Mouse (Mus musculus) neural tube, embryonic 12.5 days (tissue): Measurements from ENCODE around the gene Tet3. TPM values are rescaled to one million over a fixed set of nuclear protein-coding genes. Genes with fewer than 3 reads are reported as not detected.

Experiments used
- ATAC-seq: fragments of 200-750 bp; cut with Nextera tagmentation; 2 replicates; pipeline ENCODE4 v1.8.0; 2017; ENCODE audit warnings: low read depth, mild to moderate bottlenecking, moderate TSS enrichment, moderate library complexity; ENCODE audit not compliant: low FRiP score
- H3K27ac ChIP-seq: fragments of 300-500 bp; sonication (generic); 2 replicates; pipeline ENCODE4 v1.5.1; 2016
- H3K27me3 ChIP-seq: fragments of 300-500 bp; sonication (generic); replicated peaks from 2 replicates; pipeline ENCODE4 v1.6.1; 2016; ENCODE audit warnings: mild to moderate bottlenecking
- H3K36me3 ChIP-seq: fragments of 300-500 bp; sonication (generic); 2 replicates; pipeline ENCODE4 v1.6.1; 2016; ENCODE audit warnings: mild to moderate bottlenecking
- H3K4me1 ChIP-seq: fragments of 300-500 bp; sonication (generic); 2 replicates; pipeline ENCODE4 v1.6.1; 2016
- H3K4me2 ChIP-seq: fragments of 300-500 bp; sonication (generic); replicated peaks from 2 replicates; pipeline ENCODE4 v1.6.1; 2016; ENCODE audit warnings: mild to moderate bottlenecking
- H3K4me3 ChIP-seq: fragments of 300-500 bp; sonication (generic); 2 replicates; pipeline ENCODE4 v1.5.1; 2016
- H3K9ac ChIP-seq: fragments of 300-500 bp; sonication (generic); 2 replicates; pipeline ENCODE4 v1.6.1; 2016; ENCODE audit warnings: mild to moderate bottlenecking
- H3K9me3 ChIP-seq: fragments of 300-500 bp; sonication (generic); 2 replicates; pipeline ENCODE4 v1.6.1; 2016; ENCODE audit warnings: mild to moderate bottlenecking
- WGBS: fragments of 180-500 bp; shearing (Covaris S2); methylation state at CpG from one replicate; pipeline ENCODE4 v1.1.7; 2016; 5-methylcytosine and 5-hydroxymethylcytosine counted together
- polyA plus RNA-seq: library from polyadenylated mRNA; unstranded; fragments of >200 nt; fragmentation: Nextera tagmentation; extraction: Ambion mirVana; gene quantifications from 2 replicates; pipeline ENCODE4 v1.2.1, GENCODE M21; 2016

Tet3 gene
- 59.8 and 64.5 TPM in 2 replicates for polyA plus RNA-seq

- Histone ChIP-seq H3K27ac (no peak within 1 kb of the TSS), H3K27me3 (no peaks in the 10 kb centered on the region), H3K9me3 (no peaks in the 10 kb centered on the region), H3K4me1 (peaks cover 21% of the 10 kb centered on the region), H3K9ac (no peak within 1 kb of the TSS), H3K36me3 (no peaks in the 10 kb centered on the region), H3K4me2 (no peak within 1 kb of the TSS), H3K4me3 (no peak within 1 kb of the TSS)
- ATAC-seq: no peak
- WGBS: 79% methylated on average over 4 of the region's 4 CpGs
Measured at GRCm38 (mm10) chr6:83459034-83459644, at the start of gene Tet3. Gene Tet3, minus strand, starts transcription at chr6:83459084.

- Histone ChIP-seq H3K9ac (peak overlapping the region; percentile 47), H3K4me3 (peak overlapping the region; percentile 85), H3K4me1 (peaks cover 10% of the 10 kb centered on the region), H3K27ac (peak overlapping the region; percentile 92; the same call in 1 of the 2 replicates), H3K9me3 (no peaks in the 10 kb centered on the region), H3K36me3 (no peaks in the 10 kb centered on the region), H3K27me3 (no peaks in the 10 kb centered on the region), H3K4me2 (peak overlapping the region; percentile 79)
- 38% methylated on average over 6 of the region's 6 CpGs for WGBS
- ATAC-seq: no peak
Measured at GRCm38 (mm10) chr6:83507168-83507546, 48.3 kb upstream of the Tet3 start.

DNA sequence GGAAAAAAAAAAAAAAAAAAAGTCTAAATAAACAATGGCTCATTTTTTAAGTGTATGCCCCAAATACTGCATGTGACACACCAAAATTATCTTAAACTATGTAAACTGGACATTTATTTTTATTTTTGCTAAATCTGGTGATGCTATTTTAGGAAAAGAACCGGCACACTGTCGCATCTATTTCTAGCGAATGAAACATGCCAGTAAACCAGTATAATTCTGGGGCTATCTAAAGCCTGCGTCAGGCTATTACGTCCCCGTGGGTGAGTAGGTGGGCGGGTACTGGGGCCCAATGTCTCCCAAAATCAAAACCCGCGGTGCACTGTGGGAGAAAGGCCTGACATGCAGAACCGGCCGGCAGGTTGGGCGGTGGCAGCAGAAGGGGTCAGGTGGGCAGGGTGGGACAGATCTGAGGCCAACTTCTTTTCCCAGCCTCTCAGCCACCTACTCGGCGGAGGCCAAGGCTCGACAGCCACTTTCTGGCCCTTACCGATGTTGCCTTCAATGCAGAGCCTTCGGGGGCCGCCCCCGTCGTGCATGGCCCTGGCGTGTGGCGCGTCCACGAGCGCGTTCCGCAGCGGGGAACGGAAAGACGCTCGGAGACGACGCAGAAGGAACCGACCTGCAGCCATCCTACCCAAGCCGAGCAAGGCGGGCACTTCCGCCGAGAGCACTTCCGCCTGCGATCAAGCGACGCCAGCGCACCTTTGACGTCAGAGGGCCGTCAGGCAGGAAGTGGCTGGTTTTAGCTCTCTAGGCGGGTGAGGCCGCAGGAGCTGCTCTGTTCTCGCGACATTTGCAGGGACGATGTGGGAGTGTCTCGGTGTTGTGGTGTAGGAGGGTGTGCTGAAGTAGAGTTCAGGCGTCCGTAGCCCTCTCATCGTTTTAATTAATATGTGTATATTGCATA is 47.6 kb upstream of the Tet3 start, which contains the start of gene Dguok:
TSS of gene Dguok (minus strand) at position 712 of the 910 bp plus-strand sequence.
- Histone ChIP-seq H3K9ac (peak within 1 kb of the TSS; percentile 77), H3K4me3 (peak within 1 kb of the TSS; percentile 85), H3K4me2 (peak within 1 kb of the TSS; percentile 79), H3K36me3 (no peaks in the 10 kb centered on the region), H3K27ac (peak within 1 kb of the TSS; percentile 92), H3K9me3 (no peaks in the 10 kb centered on the region), H3K27me3 (no peaks in the 10 kb centered on the region), H3K4me1 (peaks cover 10% of the 10 kb centered on the region)
- WGBS: under 1% methylated on average over 54 of the region's 54 CpGs
- peak; percentile 100 for ATAC-seq

GRCm38 (mm10) chr6:83505554-83505953 is 46.7 kb upstream of the Tet3 start:
- Histone ChIP-seq H3K4me1 (peaks cover 10% of the 10 kb centered on the region), H3K36me3 (peaks cover under 1% of the 10 kb centered on the region; the same call in 1 of the 2 replicates), H3K9ac (no peak overlapping the region), H3K27me3 (no peaks in the 10 kb centered on the region), H3K4me2 (peak overlapping the region; percentile 79), H3K9me3 (0 out of 2 replicates have a peak, but pooled peaks cover under 1% of the 10 kb centered on the region), H3K4me3 (no peak overlapping the region), H3K27ac (no peak overlapping the region)
- 90% methylated on average over 4 of the region's 4 CpGs for WGBS
- no peak for ATAC-seq

DNA sequence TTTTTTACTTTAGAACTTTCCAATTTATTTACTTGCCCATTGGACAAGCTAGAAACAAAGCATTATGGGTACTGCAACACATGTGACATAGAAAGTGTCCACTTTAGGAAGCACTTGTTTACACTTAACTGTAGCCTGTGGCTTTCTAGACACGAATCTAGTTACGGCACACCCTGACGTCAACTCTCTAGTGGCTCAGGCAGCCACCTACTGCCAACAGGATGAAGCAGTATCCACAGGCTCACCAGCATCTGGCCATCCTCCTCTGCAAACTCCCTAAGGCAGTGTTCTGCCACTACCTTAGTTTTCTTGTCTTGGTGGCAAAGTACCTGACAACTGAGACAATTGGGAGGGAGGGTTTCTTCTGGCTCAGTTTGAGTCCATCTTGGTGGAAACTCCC is 44.5 kb upstream of the Tet3 start:
- H3K9me3 ChIP-seq: 0 out of 2 replicates have a peak, but pooled peaks cover 3% of the 10 kb centered on the region
- H3K9ac ChIP-seq: no peak overlapping the region
- peaks cover 10% of the 10 kb centered on the region; the same call in 1 of the 2 replicates for H3K36me3 ChIP-seq
- WGBS: 90% methylated on average over 3 of the region's 3 CpGs
- H3K4me2 ChIP-seq: no peak overlapping the region
- no peak for ATAC-seq
- H3K4me3 ChIP-seq: no peak overlapping the region
- H3K4me1 ChIP-seq: peaks cover 10% of the 10 kb centered on the region
- no peaks in the 10 kb centered on the region for H3K27me3 ChIP-seq
- H3K27ac ChIP-seq: no peak overlapping the region

DNA sequence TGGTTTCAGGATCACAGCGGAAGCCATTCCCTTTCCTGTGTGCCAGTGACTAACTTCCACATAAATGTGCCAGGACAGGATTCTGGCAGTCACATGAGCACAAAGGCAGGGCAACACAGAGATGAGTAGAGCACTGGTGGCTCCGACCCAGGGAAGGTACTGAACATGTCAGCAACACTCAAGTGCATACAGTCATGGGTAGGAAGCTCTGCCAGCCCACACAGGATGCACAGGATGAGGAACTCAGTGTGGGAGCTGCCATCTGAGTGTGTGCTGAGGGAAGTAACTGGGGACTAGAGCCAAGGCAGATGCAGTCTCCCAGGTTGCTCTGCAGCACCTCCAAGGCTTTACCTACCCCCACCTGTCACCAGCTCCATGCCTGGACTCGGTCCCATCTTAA is 43.8 kb upstream of the Tet3 start:
- H3K9me3 ChIP-seq: 0 out of 2 replicates have a peak, but pooled peaks cover 3% of the 10 kb centered on the region
- no peak for ATAC-seq
- H3K9ac ChIP-seq: no peak overlapping the region
- 89% methylated on average over 3 of the region's 3 CpGs for WGBS
- H3K4me2 ChIP-seq: no peak overlapping the region
- peaks cover 10% of the 10 kb centered on the region; the same call in 1 of the 2 replicates for H3K36me3 ChIP-seq
- H3K27me3 ChIP-seq: no peaks in the 10 kb centered on the region
- H3K4me1 ChIP-seq: peaks cover 10% of the 10 kb centered on the region
- H3K27ac ChIP-seq: no peak overlapping the region
- no peak overlapping the region for H3K4me3 ChIP-seq

DNA sequence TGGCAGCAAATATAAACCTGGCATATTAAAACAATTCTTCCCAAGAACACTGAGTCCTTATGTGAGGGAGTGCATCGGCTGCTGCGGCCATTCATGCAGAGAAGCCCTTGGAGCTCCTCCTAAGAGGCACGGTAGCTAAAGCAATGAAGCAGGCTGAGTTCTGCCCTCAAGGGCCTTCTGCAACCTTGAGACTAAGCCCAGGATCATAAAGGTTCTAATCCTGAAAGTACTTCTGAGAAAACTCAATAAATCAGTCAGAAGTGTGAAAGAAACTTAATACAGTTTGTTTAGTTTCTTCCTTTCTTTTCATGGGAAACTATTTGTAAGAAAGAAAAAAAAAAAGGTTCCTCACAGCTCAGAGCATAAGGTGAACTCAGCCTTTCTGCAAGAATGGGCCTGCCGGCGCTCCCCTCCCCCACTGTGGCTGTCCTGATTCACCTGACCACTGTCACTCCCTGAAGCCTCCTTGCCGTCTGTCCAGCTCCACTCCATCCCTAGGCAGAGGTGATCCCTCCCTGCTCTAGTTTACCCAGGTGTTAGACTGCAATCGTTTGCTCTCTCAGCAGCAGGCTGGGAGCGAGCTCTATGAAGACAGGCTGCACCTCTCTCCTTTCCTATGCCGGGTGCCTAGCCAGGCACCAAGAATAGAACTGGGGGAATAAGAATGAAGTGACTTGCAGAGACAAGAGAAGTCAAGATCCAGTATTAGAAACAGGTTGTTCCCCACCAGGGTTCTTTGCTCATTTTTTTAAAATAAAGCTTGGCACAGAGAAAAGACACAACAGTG is 42.8 kb upstream of the Tet3 start:
- 72% methylated on average over 9 of the region's 9 CpGs for WGBS
- no peak for ATAC-seq
- peaks cover 11% of the 10 kb centered on the region; the same call in 1 of the 2 replicates for H3K36me3 ChIP-seq
- no peak overlapping the region for H3K4me3 ChIP-seq
- H3K4me2 ChIP-seq: no peak overlapping the region
- 0 out of 2 replicates have a peak, but pooled peaks cover 3% of the 10 kb centered on the region for H3K9me3 ChIP-seq
- H3K27me3 ChIP-seq: no peaks in the 10 kb centered on the region
- H3K4me1 ChIP-seq: peaks cover 6% of the 10 kb centered on the region
- no peak overlapping the region for H3K27ac ChIP-seq
- no peak overlapping the region for H3K9ac ChIP-seq

- H3K9me3 ChIP-seq: 0 out of 2 replicates have a peak, but pooled peaks cover 3% of the 10 kb centered on the region
- WGBS: 64% methylated on average over 3 of the region's 3 CpGs
- no peak for ATAC-seq
- H3K27me3 ChIP-seq: no peaks in the 10 kb centered on the region
- H3K27ac ChIP-seq: no peak overlapping the region
- peaks cover 17% of the 10 kb centered on the region; the same call in 1 of the 2 replicates for H3K36me3 ChIP-seq
- no peak overlapping the region for H3K4me3 ChIP-seq
- 0 out of 2 replicates have a peak, but pooled peaks cover under 1% of the 10 kb centered on the region for H3K4me1 ChIP-seq
- no peak overlapping the region for H3K9ac ChIP-seq
- H3K4me2 ChIP-seq: no peak overlapping the region
Measured at GRCm38 (mm10) chr6:83500462-83500861, 41.6 kb upstream of the Tet3 start.

DNA sequence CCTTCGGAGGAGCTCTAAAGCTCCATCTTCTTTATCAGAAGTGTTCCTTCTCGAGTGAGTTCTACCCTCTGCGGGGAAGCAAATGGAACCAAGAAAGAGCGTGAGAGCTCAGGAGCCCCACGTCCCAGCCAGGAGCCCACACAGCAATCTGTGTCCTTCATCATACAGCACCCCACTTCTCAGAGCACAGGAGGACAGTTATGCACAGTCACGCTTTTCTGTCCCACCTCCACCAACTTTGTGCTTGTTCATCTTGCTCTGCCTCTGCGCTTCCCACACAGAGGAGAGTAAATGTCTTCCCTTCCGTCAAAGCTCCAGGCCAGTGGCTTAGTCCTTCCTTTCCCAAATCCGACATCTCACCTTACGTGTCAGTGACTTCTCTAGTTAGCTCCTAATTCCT is 40.2 kb upstream of the Tet3 start:
- H3K27me3 ChIP-seq: no peaks in the 10 kb centered on the region
- 0 out of 2 replicates have a peak, but pooled peaks cover 3% of the 10 kb centered on the region for H3K9me3 ChIP-seq
- H3K36me3 ChIP-seq: peaks cover 17% of the 10 kb centered on the region; the same call in 1 of the 2 replicates
- no peaks in the 10 kb centered on the region for H3K4me1 ChIP-seq
- no peak overlapping the region for H3K9ac ChIP-seq
- no peak overlapping the region for H3K4me3 ChIP-seq
- H3K4me2 ChIP-seq: no peak overlapping the region
- no peak for ATAC-seq
- H3K27ac ChIP-seq: no peak overlapping the region
- WGBS: 89% methylated on average over 10 of the region's 10 CpGs

DNA sequence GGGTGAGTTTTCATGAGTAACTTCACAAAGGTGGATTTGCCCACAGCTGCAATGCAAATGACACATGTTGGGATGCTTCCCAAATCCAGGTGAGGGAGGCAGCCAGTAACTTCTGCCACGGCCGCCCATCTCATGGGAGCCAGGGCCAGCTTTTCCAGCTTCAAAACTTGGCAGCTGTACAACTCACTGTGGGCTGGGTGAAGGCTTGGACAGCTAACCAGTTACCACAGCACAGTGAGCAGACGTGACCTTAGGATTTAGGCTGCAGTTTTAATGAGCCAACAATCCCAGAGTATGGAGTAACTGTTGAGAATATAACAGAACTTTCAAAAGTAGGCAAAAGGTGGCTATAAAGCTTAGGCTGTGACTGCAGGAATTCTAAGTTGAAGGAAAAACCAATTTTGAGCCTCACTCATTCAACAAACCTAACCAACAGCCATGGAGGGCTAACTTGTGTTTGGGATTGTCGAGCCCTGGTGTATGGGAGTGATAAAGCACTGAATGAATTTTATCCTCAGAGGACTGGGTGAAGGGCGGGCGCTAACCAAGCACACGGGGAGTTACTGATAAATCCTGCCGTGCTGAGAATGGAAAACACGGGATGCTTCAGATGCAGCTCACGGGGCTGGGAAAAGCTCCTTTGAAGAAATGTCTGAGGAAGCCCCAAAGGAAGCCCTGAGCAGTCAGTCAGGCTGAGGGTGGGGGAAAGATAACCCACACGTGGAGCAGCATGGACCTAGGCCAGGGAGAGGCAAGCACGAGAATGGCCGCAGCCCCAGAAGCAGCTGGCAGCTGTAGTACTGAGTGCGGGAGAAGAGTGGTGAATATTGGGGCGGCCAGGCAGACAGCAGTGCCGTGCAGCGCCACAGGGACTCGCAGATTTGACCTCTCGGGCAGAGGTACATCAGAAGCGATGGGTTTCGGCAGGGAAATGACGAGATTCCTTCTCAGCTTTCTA is 38.1 kb upstream of the Tet3 start:
- H3K9me3 ChIP-seq: 0 out of 2 replicates have a peak, but pooled peaks cover 3% of the 10 kb centered on the region
- peaks cover 28% of the 10 kb centered on the region for H3K36me3 ChIP-seq
- no peak overlapping the region for H3K9ac ChIP-seq
- H3K4me1 ChIP-seq: no peaks in the 10 kb centered on the region
- no peaks in the 10 kb centered on the region for H3K27me3 ChIP-seq
- H3K4me2 ChIP-seq: no peak overlapping the region
- H3K27ac ChIP-seq: no peak overlapping the region
- no peak overlapping the region for H3K4me3 ChIP-seq
- ATAC-seq: no peak
- 89% methylated on average over 22 of the region's 22 CpGs for WGBS
